Mouse (Mus musculus): ENCODE data around the gene Tnnt3. TPM values are rescaled to one million over a fixed set of nuclear protein-coding genes. Genes with fewer than 3 reads are reported as not detected.

Tnnt3 gene
- total RNA-seq, 2 experiments from 2014 or later = 17,146 to 18,824 TPM

GRCm38 (mm10) chr7:142507453-142507852, 8.8 kb downstream of the Tnnt3 start:
- no peak for DNase-seq

GRCm38 (mm10) chr7:142509518-142509917, 10.9 kb downstream of the Tnnt3 start:
- no peak for DNase-seq

GRCm38 (mm10) chr7:142510021-142510777, 11.6 kb downstream of the Tnnt3 start:
- DNase-seq = no peak

- DNase-seq = no peak
Observed at GRCm38 (mm10) chr7:142514048-142514447, 15.4 kb downstream of the Tnnt3 start.

GRCm38 (mm10) chr7:142516221-142516978, 17.8 kb downstream of the Tnnt3 start:
- no peak for DNase-seq

- no peak for DNase-seq
Observed at GRCm38 (mm10) chr7:142517531-142517930, 18.9 kb downstream of the Tnnt3 start.

- no peak for DNase-seq
Observed at GRCm38 (mm10) chr7:142520331-142520730, 21.7 kb downstream of the Tnnt3 start.

GRCm38 (mm10) chr7:142522352-142522751, 23.7 kb downstream of the Tnnt3 start:
- peak; percentile 60 for DNase-seq

GRCm38 (mm10) chr7:142523200-142523990, 24.8 kb downstream of the Tnnt3 start:
- no peak for DNase-seq

- DNase-seq = no peak
Observed at GRCm38 (mm10) chr7:142525342-142526178, 26.9 kb downstream of the Tnnt3 start.

- no peak for DNase-seq
Observed at GRCm38 (mm10) chr7:142529350-142529749, 30.7 kb downstream of the Tnnt3 start.

- no peak for DNase-seq
Observed at GRCm38 (mm10) chr7:142531973-142532521, 33.4 kb downstream of the Tnnt3 start.

- DNase-seq = no peak
Observed at GRCm38 (mm10) chr7:142532671-142533058, 34.0 kb downstream of the Tnnt3 start, which contains the start of gene Mrpl23. Mrpl23 (plus strand) TSS chr7:142532686.

- DNase-seq = peak; percentile 92
Observed at GRCm38 (mm10) chr7:142533059-142533855, 34.6 kb downstream of the Tnnt3 start.

GRCm38 (mm10) chr7:142535116-142535515, 36.5 kb downstream of the Tnnt3 start:
- DNase-seq = no peak

- DNase-seq = no peak
Observed at GRCm38 (mm10) chr7:142535832-142536231, 37.2 kb downstream of the Tnnt3 start.

- no peak for DNase-seq
Observed at GRCm38 (mm10) chr7:142537181-142537580, 38.5 kb downstream of the Tnnt3 start.

- DNase-seq = peak; percentile 87
Observed at GRCm38 (mm10) chr7:142537879-142538278, 39.2 kb downstream of the Tnnt3 start.

GRCm38 (mm10) chr7:142538291-142538690, 39.7 kb downstream of the Tnnt3 start:
- DNase-seq = no peak

GRCm38 (mm10) chr7:142538766-142539165, 40.1 kb downstream of the Tnnt3 start:
- DNase-seq = no peak
